Mouse (Mus musculus): ENCODE results near the gene Zfp386. TPM values are rescaled to one million over a fixed set of nuclear protein-coding genes. Genes with fewer than 3 reads are reported as not detected.
"Not testable (repeated sequence)": the region's sequence is repeated elsewhere in the genome, so short reads cannot be mapped to it uniquely, and the experiment has no call there.

Gene Zfp386
- total RNA-seq (2014; rRNA removed) = 11.1 and 15.3 TPM in 2 replicates
- polyA plus RNA-seq (2012; rRNA removed) = 2.5 and 2.7 TPM in 2 replicates

DNA sequence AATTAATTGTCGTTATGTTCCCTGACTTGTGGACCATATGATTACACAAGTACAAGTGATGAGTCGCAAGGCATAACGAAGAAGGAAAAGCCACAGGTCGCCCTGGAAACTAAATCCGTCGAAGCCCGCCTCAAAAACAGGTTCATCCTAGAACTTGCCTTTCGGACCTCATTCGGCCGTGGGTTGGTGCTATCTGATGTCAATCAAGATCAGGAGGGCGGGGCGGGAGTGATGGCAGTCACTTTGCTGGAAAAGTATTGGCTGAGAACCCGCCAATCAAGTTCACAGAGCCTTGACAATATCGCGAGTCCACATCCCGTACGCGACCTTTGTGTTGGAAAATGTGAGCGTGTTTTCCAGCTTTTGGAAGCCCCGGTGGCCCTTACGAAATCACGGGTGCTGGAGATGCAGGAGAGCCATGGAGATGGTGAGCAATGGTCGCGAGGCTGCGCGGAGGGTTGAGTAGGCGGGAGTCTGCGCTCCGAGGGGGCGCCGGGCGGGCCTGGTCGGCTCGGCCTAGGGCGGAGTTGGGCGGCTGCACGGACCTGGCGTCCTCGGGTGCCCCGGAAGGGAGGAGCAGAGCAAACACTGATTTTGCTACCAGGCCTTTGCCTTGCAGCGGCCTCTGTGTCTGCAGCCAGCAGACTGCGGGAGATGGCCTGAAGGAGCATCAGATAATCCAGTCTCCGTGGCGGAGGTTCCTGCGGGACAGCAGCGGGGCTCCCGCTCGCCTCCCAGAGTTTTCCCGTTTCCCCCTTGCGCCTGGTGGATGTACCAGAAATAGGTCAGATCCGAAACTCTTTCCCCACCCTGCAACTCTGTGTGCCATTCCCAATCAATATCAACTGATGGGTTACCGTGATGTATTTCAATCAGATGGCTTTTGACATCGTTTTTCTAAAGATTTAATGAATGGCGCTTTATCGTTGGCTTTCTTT is at the start of gene Zfp386:
TSS of gene Zfp386 (plus strand) at position 285 of the 938 bp plus-strand sequence.
- peaks cover 3% of the 10 kb centered on the region; the same call in 1 of the 2 replicates for H3K4me1 ChIP-seq (ENCODE audit: control insufficient read depth, insufficient read depth, low read length)
- DNase-seq (ENCODE audit: extremely low read depth, low read depth, low spot score) = peak; percentile 97
- H3K27me3 ChIP-seq (ENCODE audit: control insufficient read depth, insufficient read depth, low read length) = no peaks in the 10 kb centered on the region
- peak within 1 kb of the TSS; percentile 77 for H3K9ac ChIP-seq (ENCODE audit: low read depth, low read length)
- H3K79me2 ChIP-seq (ENCODE audit: control insufficient read depth, insufficient read depth, low read length) = peaks cover 18% of the 10 kb centered on the region; the same call in 1 of the 2 replicates
- 0 out of 2 replicates have a peak, but pooled peaks have one; percentile 20 for TF ChIP-seq POLR2A (IDR thresholded peaks at IDR 0.05; ENCODE audit: extremely low read depth, insufficient read depth, low read length)
- no peak for TF ChIP-seq CTCF (IDR thresholded peaks at IDR 0.05; ENCODE audit: low read depth, low read length)
- under 1% methylated on average over 55 of the region's 55 CpGs for WGBS
- H3K27ac ChIP-seq (replicated peaks; ENCODE audit: insufficient read depth, low read depth, low read length) = peak within 1 kb of the TSS; percentile 89
- peak within 1 kb of the TSS; percentile 67 for H3K4me3 ChIP-seq (ENCODE audit: insufficient read depth, low read depth, low read length)
- no peaks in the 10 kb centered on the region; the same call in 1 of the 2 replicates for H3K36me3 ChIP-seq (ENCODE audit: control insufficient read depth, insufficient read depth, low read length)

DNA sequence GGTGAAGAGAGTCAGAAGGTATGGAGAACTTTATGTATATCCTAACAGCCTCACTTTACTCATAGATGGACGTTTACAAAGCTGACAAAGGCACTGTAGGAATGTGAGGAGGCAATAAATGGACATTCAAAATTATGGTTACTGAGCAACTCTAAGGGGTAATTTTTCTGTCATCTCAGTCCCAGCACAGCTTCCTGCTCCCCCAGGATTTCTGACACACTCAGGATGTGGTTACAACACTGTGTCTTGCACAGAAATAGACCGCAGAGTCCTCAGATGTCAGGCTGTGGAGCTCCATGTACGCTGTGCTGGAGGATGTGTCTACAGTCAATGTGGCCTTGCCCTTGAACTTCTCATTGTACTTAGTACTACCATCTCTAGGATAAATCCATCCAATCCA is 47.7 kb upstream of the Zfp386 start:
- not testable (repeated sequence) for H3K4me3 ChIP-seq (ENCODE audit: insufficient read depth, low read depth, low read length)

DNA sequence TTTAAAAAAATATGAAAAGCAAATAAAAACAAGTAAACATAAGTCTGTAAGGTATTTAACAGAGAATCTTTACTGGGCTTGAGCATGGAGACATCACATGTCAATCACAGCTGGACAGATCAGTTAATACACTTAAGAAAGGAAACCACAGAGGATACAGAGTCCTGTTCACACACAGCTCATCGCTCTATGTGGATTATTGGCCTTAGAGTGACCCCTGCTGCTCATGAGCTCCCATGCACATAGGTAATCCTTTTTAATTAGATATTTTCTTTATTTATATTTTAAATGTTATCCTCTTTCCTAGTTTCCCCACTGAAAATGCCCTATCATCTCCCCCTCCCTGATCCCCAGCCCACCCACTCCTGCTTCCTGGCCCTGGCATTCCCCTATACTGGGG is 44.6 kb upstream of the Zfp386 start:
- not testable (repeated sequence) for H3K9ac ChIP-seq (ENCODE audit: low read depth, low read length); H3K27me3 ChIP-seq (ENCODE audit: control insufficient read depth, insufficient read depth, low read length); DNase-seq (ENCODE audit: extremely low read depth, low read depth, low spot score); H3K27ac ChIP-seq (replicated peaks; ENCODE audit: insufficient read depth, low read depth, low read length); H3K79me2 ChIP-seq (ENCODE audit: control insufficient read depth, insufficient read depth, low read length); H3K4me1 ChIP-seq (ENCODE audit: control insufficient read depth, insufficient read depth, low read length); H3K4me3 ChIP-seq (ENCODE audit: insufficient read depth, low read depth, low read length); H3K36me3 ChIP-seq (ENCODE audit: control insufficient read depth, insufficient read depth, low read length)
- WGBS = 83% methylated on average over 1 of the region's 1 CpGs

More for the DNA sequence above, 47.7 kb upstream of the Zfp386 start:
- not testable (repeated sequence) for DNase-seq (ENCODE audit: extremely low read depth, low read depth, low spot score); H3K36me3 ChIP-seq (ENCODE audit: control insufficient read depth, insufficient read depth, low read length); H3K27me3 ChIP-seq (ENCODE audit: control insufficient read depth, insufficient read depth, low read length); H3K27ac ChIP-seq (replicated peaks; ENCODE audit: insufficient read depth, low read depth, low read length); H3K9ac ChIP-seq (ENCODE audit: low read depth, low read length); H3K4me1 ChIP-seq (ENCODE audit: control insufficient read depth, insufficient read depth, low read length); H3K79me2 ChIP-seq (ENCODE audit: control insufficient read depth, insufficient read depth, low read length)
- WGBS = 70% methylated on average over 3 of the region's 3 CpGs

DNA sequence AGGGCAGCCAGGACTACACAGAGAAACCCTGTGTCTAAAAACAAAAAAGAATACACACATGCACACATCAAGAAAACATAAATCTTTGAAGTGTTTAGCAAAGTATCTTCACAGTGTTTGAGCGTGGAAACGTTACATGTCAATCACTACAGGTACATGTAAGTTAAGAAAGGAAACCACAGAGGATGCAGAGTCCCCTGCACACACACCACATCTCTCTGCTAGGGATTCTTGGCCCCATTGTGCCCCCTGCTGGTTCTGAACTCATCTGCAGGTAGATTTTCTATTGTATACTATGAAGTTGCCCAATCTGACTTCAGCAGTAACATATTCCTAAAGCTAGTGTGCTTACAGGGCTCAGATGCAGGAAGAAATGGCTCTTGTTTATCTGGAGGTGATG is 36.7 kb upstream of the Zfp386 start:
- Histone ChIP-seq H3K27ac (replicated peaks; ENCODE audit: insufficient read depth, low read depth, low read length) (no peak overlapping the region), H3K79me2 (ENCODE audit: control insufficient read depth, insufficient read depth, low read length) (no peaks in the 10 kb centered on the region), H3K27me3 (ENCODE audit: control insufficient read depth, insufficient read depth, low read length) (no peaks in the 10 kb centered on the region), H3K36me3 (ENCODE audit: control insufficient read depth, insufficient read depth, low read length) (no peaks in the 10 kb centered on the region), H3K4me1 (ENCODE audit: control insufficient read depth, insufficient read depth, low read length) (no peaks in the 10 kb centered on the region), H3K4me3 (ENCODE audit: insufficient read depth, low read depth, low read length) (no peak overlapping the region), H3K9ac (ENCODE audit: low read depth, low read length) (no peak overlapping the region)
- DNase-seq (ENCODE audit: extremely low read depth, low read depth, low spot score) = no peak
- no peak for TF ChIP-seq POLR2A (IDR thresholded peaks at IDR 0.05; ENCODE audit: extremely low read depth, insufficient read depth, low read length)
- no peak for TF ChIP-seq CTCF (IDR thresholded peaks at IDR 0.05; ENCODE audit: low read depth, low read length)
- WGBS = 64% methylated on average over 2 of the region's 2 CpGs

DNA sequence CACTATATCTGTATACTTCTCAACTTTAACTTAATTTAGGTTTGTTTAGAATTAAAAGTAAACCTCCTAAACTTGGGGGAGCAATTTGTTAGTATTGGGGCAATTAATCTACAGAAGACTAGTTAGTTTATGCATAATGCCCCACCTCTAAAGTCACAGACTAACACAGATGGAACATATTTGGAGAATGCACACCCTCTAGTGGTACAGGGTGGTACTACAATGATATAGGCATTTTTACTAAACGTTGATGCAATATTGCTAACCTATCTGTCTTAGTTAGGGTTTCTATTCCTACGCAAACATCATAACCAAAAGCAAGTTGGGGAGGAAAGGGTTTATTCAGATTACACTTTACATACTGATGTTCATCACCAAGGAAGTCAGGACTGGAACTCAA is 19.4 kb upstream of the Zfp386 start:
- DNase-seq (ENCODE audit: extremely low read depth, low read depth, low spot score) = peak; percentile 35
- no peak overlapping the region for H3K9ac ChIP-seq (ENCODE audit: low read depth, low read length)
- H3K79me2 ChIP-seq (ENCODE audit: control insufficient read depth, insufficient read depth, low read length) = no peaks in the 10 kb centered on the region
- no peaks in the 10 kb centered on the region for H3K27me3 ChIP-seq (ENCODE audit: control insufficient read depth, insufficient read depth, low read length)
- no peak overlapping the region for H3K4me3 ChIP-seq (ENCODE audit: insufficient read depth, low read depth, low read length)
- 44% methylated on average over 2 of the region's 2 CpGs for WGBS
- no peak overlapping the region for H3K27ac ChIP-seq (replicated peaks; ENCODE audit: insufficient read depth, low read depth, low read length)
- TF ChIP-seq POLR2A (IDR thresholded peaks at IDR 0.05; ENCODE audit: extremely low read depth, insufficient read depth, low read length) (no peak), CTCF (IDR thresholded peaks at IDR 0.05; ENCODE audit: low read depth, low read length) (peak; percentile 43)
- H3K4me1 ChIP-seq (ENCODE audit: control insufficient read depth, insufficient read depth, low read length) = no peaks in the 10 kb centered on the region
- H3K36me3 ChIP-seq (ENCODE audit: control insufficient read depth, insufficient read depth, low read length) = no peaks in the 10 kb centered on the region

DNA sequence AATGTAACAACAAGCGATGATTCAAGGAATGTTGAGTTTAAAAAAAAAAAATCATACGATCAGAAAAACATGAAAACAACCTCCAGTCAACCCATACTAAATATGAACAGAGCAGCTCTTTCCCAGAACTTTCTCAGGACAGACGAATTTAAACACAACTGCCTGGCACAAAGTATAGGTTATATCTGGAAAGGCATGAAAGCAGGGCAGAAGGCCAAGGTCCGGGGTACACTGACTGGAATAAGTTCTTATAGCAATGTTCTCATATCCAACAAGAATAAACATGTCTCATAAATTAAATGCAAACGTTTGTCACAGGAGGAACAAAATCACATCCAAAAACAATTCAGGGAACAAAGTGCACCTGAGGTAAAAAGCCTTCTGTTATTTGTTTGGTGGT is 12.2 kb upstream of the Zfp386 start:
- no peak for TF ChIP-seq POLR2A (IDR thresholded peaks at IDR 0.05; ENCODE audit: extremely low read depth, insufficient read depth, low read length)
- no peak for TF ChIP-seq CTCF (IDR thresholded peaks at IDR 0.05; ENCODE audit: low read depth, low read length)
- Histone ChIP-seq H3K36me3 (ENCODE audit: control insufficient read depth, insufficient read depth, low read length) (no peaks in the 10 kb centered on the region), H3K27me3 (ENCODE audit: control insufficient read depth, insufficient read depth, low read length) (no peaks in the 10 kb centered on the region), H3K79me2 (ENCODE audit: control insufficient read depth, insufficient read depth, low read length) (no peaks in the 10 kb centered on the region), H3K4me3 (ENCODE audit: insufficient read depth, low read depth, low read length) (no peak overlapping the region), H3K4me1 (ENCODE audit: control insufficient read depth, insufficient read depth, low read length) (no peaks in the 10 kb centered on the region), H3K27ac (replicated peaks; ENCODE audit: insufficient read depth, low read depth, low read length) (no peak overlapping the region), H3K9ac (ENCODE audit: low read depth, low read length) (no peak overlapping the region)
- WGBS = 59% methylated on average over 5 of the region's 5 CpGs
- DNase-seq (ENCODE audit: extremely low read depth, low read depth, low spot score) = no peak

All from liver, adult 2 months (tissue).